Mouse (Mus musculus): Measurements from ENCODE around the gene Gm6526.
"Not testable (repeated sequence)": the region's sequence is repeated elsewhere in the genome, so short reads cannot be mapped to it uniquely, and the experiment has no call there.

DNA sequence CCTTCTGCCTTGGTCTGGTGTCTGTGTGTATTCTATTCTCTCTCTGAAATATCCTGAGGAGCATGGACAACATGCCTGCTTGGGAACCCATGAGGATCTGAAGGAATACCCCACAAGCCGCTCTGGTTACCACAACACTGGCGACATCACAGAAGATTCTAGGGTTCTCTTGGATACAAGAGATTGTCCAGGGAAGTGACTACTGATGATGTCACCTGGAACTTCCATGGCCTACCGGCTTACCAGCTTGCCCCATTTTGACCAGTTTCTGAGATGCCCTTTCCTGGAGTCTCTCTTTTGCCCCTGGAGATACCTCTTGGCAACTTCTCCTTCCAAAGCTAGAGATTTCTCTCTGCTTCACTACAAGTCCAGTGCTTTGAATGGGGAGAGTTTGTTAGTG lies 20.3 kb upstream of the Gm6526 start, which contains the start of gene Gm16506:
- not testable (repeated sequence) for TF ChIP-seq CTCF (IDR thresholded peaks at IDR 0.05; ENCODE audit: low read depth, low read length); EP300 (IDR thresholded peaks at IDR 0.05; ENCODE audit: insufficient read depth, low read depth, low read length)
